Comparison of ENCODE assay signal across 9 mouse cellular contexts in genomic region chr16:65664787-65665186, GRCm38 (mm10).
DNase-seq lines count a peak whose midpoint lies in the region; ATAC-seq and TF ChIP-seq lines count a peak whose summit lies in the region.
"Had no signal": no experiment of that assay in that cellular context is flagged by ENCODE, and none has a peak within 500 bp of the region (broad histone marks: within the 10 kb centered on the region; RNA-seq: fewer than 3 reads in every experiment).

No protein-coding gene starts in this region.

- peak; percentile 63 for TF ChIP-seq CTCF in lung, postnatal 0 days (IDR thresholded peaks at IDR 0.05)

- no peak for TF ChIP-seq EP300 in lung, postnatal 0 days (IDR thresholded peaks at IDR 0.05)

- no peaks in the 10 kb centered on the region for H3K36me3 ChIP-seq in hindbrain, embryonic 13.5 days
- H3K36me3 ChIP-seq in hindbrain, embryonic 16.5 days (ENCODE audit: control insufficient read depth, insufficient read depth, low read length): no peaks in the 10 kb centered on the region
- no peaks in the 10 kb centered on the region for H3K36me3 ChIP-seq in lung, postnatal 0 days (ENCODE audit: insufficient read depth, low read length)
- H3K36me3 ChIP-seq: limb, embryonic 13.5 days had no signal

- no peak overlapping the region for H3K9ac ChIP-seq in hindbrain, embryonic 13.5 days
- H3K9ac ChIP-seq in hindbrain, embryonic 16.5 days (ENCODE audit: low read depth, low read length): no peak overlapping the region
- H3K9ac ChIP-seq in lung, postnatal 0 days (replicated peaks; ENCODE audit: low read depth): no peak overlapping the region
- H3K9ac ChIP-seq: limb, embryonic 13.5 days had no signal

- DNase-seq in MEL-GATA-1-ER (ENCODE audit: extremely low read depth, low read depth): peak; percentile 15
- DNase-seq in embryo, embryonic 10.5 days (ENCODE audit: low spot score): peak; percentile 47
- peak; percentile 72 for DNase-seq in kidney, adult 11 months
- peak; percentile 10 for DNase-seq in lung, postnatal 0 days (ENCODE audit: low spot score)
- DNase-seq in testis, postnatal 10 days (ENCODE audit: low spot score): peak; percentile 42
- no peak for DNase-seq in frontal cortex, postnatal 25 days (ENCODE audit: low spot score in 2 of 2)

- no peak overlapping the region for H3K4me2 ChIP-seq in hindbrain, embryonic 13.5 days
- H3K4me2 ChIP-seq in hindbrain, embryonic 16.5 days (ENCODE audit: low read length): no peak overlapping the region
- no peak overlapping the region for H3K4me2 ChIP-seq in lung, postnatal 0 days (replicated peaks; ENCODE audit: low read depth, low read length)
- H3K4me2 ChIP-seq: limb, embryonic 13.5 days had no signal

- 0 out of 2 replicates have a peak, but pooled peaks have one; percentile 36 for ATAC-seq in hindbrain, embryonic 13.5 days (ENCODE audit: low FRiP score)
- ATAC-seq in hindbrain, embryonic 16.5 days: no peak
- ATAC-seq in lung, postnatal 0 days: peak; percentile 17; the same call in 1 of the 2 replicates

- H3K27ac ChIP-seq in hindbrain, embryonic 13.5 days: no peak overlapping the region
- no peak overlapping the region for H3K27ac ChIP-seq in hindbrain, embryonic 16.5 days (ENCODE audit: low read depth, low read length)
- no peak overlapping the region for H3K27ac ChIP-seq in lung, postnatal 0 days (ENCODE audit: low read length)
- H3K27ac ChIP-seq: limb, embryonic 13.5 days had no signal

- H3K4me1 ChIP-seq in hindbrain, embryonic 13.5 days (replicated peaks): no peaks in the 10 kb centered on the region
- no peaks in the 10 kb centered on the region for H3K4me1 ChIP-seq in hindbrain, embryonic 16.5 days (ENCODE audit: control insufficient read depth, insufficient read depth, low read depth, low read length)
- no peaks in the 10 kb centered on the region for H3K4me1 ChIP-seq in lung, postnatal 0 days (ENCODE audit: insufficient read depth, low read depth, low read length)

- no peaks in the 10 kb centered on the region for H3K9me3 ChIP-seq in hindbrain, embryonic 13.5 days
- H3K9me3 ChIP-seq in hindbrain, embryonic 16.5 days (ENCODE audit: control insufficient read depth, low read length): no peaks in the 10 kb centered on the region
- H3K9me3 ChIP-seq in lung, postnatal 0 days (ENCODE audit: low read length): no peaks in the 10 kb centered on the region
- H3K9me3 ChIP-seq: limb, embryonic 13.5 days had no signal

- H3K4me3 ChIP-seq in hindbrain, embryonic 13.5 days: no peak overlapping the region
- no peak overlapping the region for H3K4me3 ChIP-seq in hindbrain, embryonic 16.5 days (ENCODE audit: low read length)
- no peak overlapping the region for H3K4me3 ChIP-seq in lung, postnatal 0 days (ENCODE audit: low read depth, low read length)
- H3K4me3 ChIP-seq: limb, embryonic 13.5 days had no signal

- 73% methylated on average over 3 of the region's 3 CpGs for WGBS in hindbrain, embryonic 13.5 days
- 60% methylated on average over 3 of the region's 3 CpGs for WGBS in hindbrain, embryonic 16.5 days
- WGBS in lung, postnatal 0 days: 70% methylated on average over 3 of the region's 3 CpGs

- no peaks in the 10 kb centered on the region for H3K27me3 ChIP-seq in hindbrain, embryonic 13.5 days
- H3K27me3 ChIP-seq in hindbrain, embryonic 16.5 days (replicated peaks; ENCODE audit: control insufficient read depth, insufficient read depth, low read length): no peaks in the 10 kb centered on the region
- H3K27me3 ChIP-seq in lung, postnatal 0 days (replicated peaks; ENCODE audit: insufficient read depth, low read length): no peaks in the 10 kb centered on the region
- H3K27me3 ChIP-seq: limb, embryonic 13.5 days had no signal

Comparison
In these comparisons a context has a peak if more than half of its experiments do, and no peak if none do; other contexts are left out.
1. DNase-seq: peak in MEL-GATA-1-ER (single experiment), embryo, embryonic 10.5 days (single experiment), kidney, adult 11 months (single experiment), lung, postnatal 0 days (single experiment) and testis, postnatal 10 days (single experiment); none in frontal cortex, postnatal 25 days (0 of 2).